Mouse (Mus musculus) stomach, postnatal 0 days (tissue): ENCODE data around the gene Cks1brt.

ENCODE experiments used
- CTCF ChIP-seq: IDR thresholded peaks from 2 replicates; pipeline ENCODE4 v1.5.1; 2016; ENCODE audit warnings: antibody characterized with exemption, low read depth, mild to moderate bottlenecking, moderate library complexity
- EP300 ChIP-seq: optimal IDR thresholded peaks from 2 replicates; pipeline ENCODE3; 2016; ENCODE audit warnings: antibody characterized with exemption

GRCm38 (mm10) chr8:85192346-85192745 is 40.6 kb downstream of the Cks1brt start:
- TF ChIP-seq CTCF (no peak), EP300 (no peak)
